Mouse (Mus musculus): ENCODE results near the gene Slc6a1.

The Slc6a1 gene

GRCm38 (mm10) chr6:114358171-114358570, 75.7 kb downstream of the Slc6a1 start:
- no peak for DNase-seq (ENCODE audit: low read depth)

- no peak for DNase-seq (ENCODE audit: low read depth)
Measured at GRCm38 (mm10) chr6:114362355-114362754, 79.9 kb downstream of the Slc6a1 start.

GRCm38 (mm10) chr6:114363740-114364139, 81.3 kb downstream of the Slc6a1 start:
- DNase-seq (ENCODE audit: low read depth), result no peak

DNA sequence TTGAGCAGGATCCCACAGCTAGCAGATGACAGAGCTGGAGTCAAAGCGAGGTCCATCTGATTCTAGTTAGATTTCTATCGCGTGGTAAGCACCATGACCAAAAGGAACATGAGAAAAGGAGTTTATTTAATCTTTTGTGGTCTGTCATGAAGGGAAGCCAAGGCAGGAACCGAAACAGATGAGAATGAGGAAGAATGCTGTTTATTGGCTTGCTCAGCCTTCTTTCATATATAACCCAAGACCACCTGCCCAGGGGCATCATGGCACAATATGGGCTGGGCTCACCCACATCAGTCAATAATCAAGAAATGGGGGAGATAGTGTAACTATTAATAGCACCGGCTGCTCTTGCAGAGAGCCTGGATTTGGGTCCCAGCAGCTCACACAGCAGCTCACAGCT, 82.3 kb downstream of the Slc6a1 start:
- DNase-seq (ENCODE audit: low read depth), result no peak

- DNase-seq (ENCODE audit: low read depth), result no peak
Measured at GRCm38 (mm10) chr6:114366191-114366590, 83.8 kb downstream of the Slc6a1 start.
